8 mouse cellular contexts compared by ENCODE assay signal in genomic region chr5:124074845-124075307, GRCm38 (mm10). TPM values are rescaled to one million over a fixed set of nuclear protein-coding genes. Genes with fewer than 3 reads are reported as not detected.
DNase-seq lines count a peak whose midpoint lies in the region; ATAC-seq lines count a peak whose summit lies in the region.

No protein-coding gene starts in this region.

- H3K4me3 ChIP-seq in kidney, embryonic 15.5 days (replicated peaks): no peak overlapping the region
- H3K4me3 ChIP-seq in heart, embryonic 16.5 days (ENCODE audit: low read length): no peak overlapping the region

- WGBS in kidney, embryonic 15.5 days: 39% methylated on average over 10 of the region's 10 CpGs
- 34% methylated on average over 10 of the region's 10 CpGs for WGBS in heart, embryonic 16.5 days

- no peaks in the 10 kb centered on the region for H3K27me3 ChIP-seq in kidney, embryonic 15.5 days
- H3K27me3 ChIP-seq in heart, embryonic 16.5 days (ENCODE audit: control insufficient read depth, insufficient read depth, low read length): no peaks in the 10 kb centered on the region
- H3K27me3 ChIP-seq in splenic B cell, adult 2 months (ENCODE audit: control insufficient read depth, insufficient read depth, low read length, poor library complexity, severe bottlenecking): no peaks in the 10 kb centered on the region

- H3K36me3 ChIP-seq in kidney, embryonic 15.5 days: no peaks in the 10 kb centered on the region
- H3K36me3 ChIP-seq in heart, embryonic 16.5 days (ENCODE audit: control insufficient read depth, insufficient read depth): no peaks in the 10 kb centered on the region
- H3K36me3 ChIP-seq in splenic B cell, adult 2 months (ENCODE audit: control insufficient read depth, insufficient read depth, low read length, poor library complexity, severe bottlenecking): no peaks in the 10 kb centered on the region

- peaks cover 54% of the 10 kb centered on the region for H3K4me1 ChIP-seq in kidney, embryonic 15.5 days
- peaks cover 24% of the 10 kb centered on the region for H3K4me1 ChIP-seq in heart, embryonic 16.5 days (ENCODE audit: control insufficient read depth, insufficient read depth, low read length)

- H3K9me3 ChIP-seq in kidney, embryonic 15.5 days (replicated peaks): no peaks in the 10 kb centered on the region
- no peaks in the 10 kb centered on the region for H3K9me3 ChIP-seq in heart, embryonic 16.5 days (replicated peaks; ENCODE audit: control insufficient read depth, low read length)

- peak overlapping the region; percentile 22; the same call in 1 of the 2 replicates for H3K27ac ChIP-seq in kidney, embryonic 15.5 days
- peak overlapping the region; percentile 50; the same call in 1 of the 2 replicates for H3K27ac ChIP-seq in heart, embryonic 16.5 days (ENCODE audit: low read length)

- no peak for DNase-seq in kidney, adult 18-20 months
- DNase-seq in MN1 (ENCODE audit: low spot score) (peak; percentile 56), adipocyte (ENCODE audit: low spot score) (no peak)
- DNase-seq in splenic B cell, adult 2 months (ENCODE audit: low read depth, low spot score): peak; percentile 69
- no peak for DNase-seq in ovary, adult 18-20 months (ENCODE audit: low spot score)

- no peak overlapping the region for H3K4me2 ChIP-seq in kidney, embryonic 15.5 days
- no peak overlapping the region for H3K4me2 ChIP-seq in heart, embryonic 16.5 days (ENCODE audit: low read depth, low read length)

- 0 out of 2 replicates have a peak, but pooled peaks have one; percentile 1 for ATAC-seq in kidney, embryonic 15.5 days (replicated peaks; ENCODE audit: low FRiP score)
- no peak for ATAC-seq in heart, embryonic 16.5 days (replicated peaks; ENCODE audit: extremely low read depth, insufficient read depth, low FRiP score)
- ATAC-seq in frontal cortex, adult (ENCODE audit: low TSS enrichment): no peak

- no peak overlapping the region for H3K9ac ChIP-seq in kidney, embryonic 15.5 days
- H3K9ac ChIP-seq in heart, embryonic 16.5 days (ENCODE audit: low read length): no peak overlapping the region

RNA-seq across cellular contexts. Expression of gene Abcb9, which starts 20.7 kb away (rescaled TPM):
- 1.5 and 1.7 TPM in 2 replicates for polyA plus RNA-seq in kidney, embryonic 15.5 days (2015; fragmentation: Nextera tagmentation; extraction: Ambion mirVana)
- 3.8 and 7.2 TPM in 2 replicates for polyA plus RNA-seq in heart, embryonic 16.5 days (2015; fragmentation: Nextera tagmentation; extraction: Ambion mirVana)

RNA-seq across cellular contexts. Expression of gene Ogfod2, which starts 37.2 kb away (rescaled TPM):
- 22.5 and 24.7 TPM in 2 replicates for polyA plus RNA-seq in kidney, embryonic 15.5 days (2015; fragmentation: Nextera tagmentation; extraction: Ambion mirVana)
- 21.3 and 24.2 TPM in 2 replicates for polyA plus RNA-seq in heart, embryonic 16.5 days (2015; fragmentation: Nextera tagmentation; extraction: Ambion mirVana)

RNA-seq across cellular contexts. Expression of gene Arl6ip4, which starts 41.0 kb away (rescaled TPM):
- polyA plus RNA-seq in kidney, embryonic 15.5 days (2015; fragmentation: Nextera tagmentation; extraction: Ambion mirVana): 101 and 108 TPM in 2 replicates
- polyA plus RNA-seq in heart, embryonic 16.5 days (2015; fragmentation: Nextera tagmentation; extraction: Ambion mirVana): 72.6 and 78.1 TPM in 2 replicates

RNA-seq across cellular contexts. Expression of gene Vps37b, which starts 42.8 kb away (rescaled TPM):
- 33.8 and 35.3 TPM in 2 replicates for polyA plus RNA-seq in kidney, embryonic 15.5 days (2015; fragmentation: Nextera tagmentation; extraction: Ambion mirVana)
- polyA plus RNA-seq in heart, embryonic 16.5 days (2015; fragmentation: Nextera tagmentation; extraction: Ambion mirVana): 58.7 and 61.4 TPM in 2 replicates

Comparison
In these comparisons a context has a peak if more than half of its experiments do, and no peak if none do; other contexts are left out.
1. DNase-seq: peak in MN1 (single experiment) and splenic B cell, adult 2 months (single experiment); none in kidney, adult 18-20 months (single experiment), ovary, adult 18-20 months (single experiment) and adipocyte (single experiment).